Mouse (Mus musculus) limb, embryonic 10.5 days (tissue): ENCODE measurements around the gene S100a1. TPM values are rescaled to one million over a fixed set of nuclear protein-coding genes. Genes with fewer than 3 reads are reported as not detected.

Experiments used
- DNase-seq: peaks from one replicate; pipeline ENCODE4 v3.0.0-alpha.2; 2017; ENCODE audit warnings: low spot score
- H3K27ac ChIP-seq: fragments of 300-500 bp; sonication (generic); 2 replicates; pipeline ENCODE4 v1.5.1; 2016; ENCODE audit warnings: mild to moderate bottlenecking
- H3K27me3 ChIP-seq: fragments of 300-500 bp; sonication (generic); 2 replicates; pipeline ENCODE4 v1.6.1; 2016; ENCODE audit warnings: low read depth, mild to moderate bottlenecking; ENCODE audit not compliant: poor library complexity, severe bottlenecking
- H3K36me3 ChIP-seq: fragments of 300-500 bp; sonication (generic); 2 replicates; pipeline ENCODE4 v1.6.1; 2016; ENCODE audit warnings: mild to moderate bottlenecking, moderate library complexity
- H3K4me1 ChIP-seq: fragments of 300-500 bp; sonication (generic); 2 replicates; pipeline ENCODE4 v1.6.1; 2016
- H3K4me3 ChIP-seq: fragments of 300-500 bp; sonication (generic); 2 replicates; pipeline ENCODE4 v1.5.1; 2016; ENCODE audit warnings: mild to moderate bottlenecking, moderate library complexity
- H3K9me3 ChIP-seq: fragments of 300-500 bp; sonication (generic); replicated peaks from 2 replicates; pipeline ENCODE4 v1.6.1; 2016; ENCODE audit warnings: mild to moderate bottlenecking
- WGBS: fragments of 180-500 bp; shearing (Covaris S2); methylation state at CpG from one replicate; pipeline ENCODE4 v1.1.7; 2016; 5-methylcytosine and 5-hydroxymethylcytosine counted together
- polyA plus RNA-seq: library from polyadenylated mRNA; unstranded; fragments of >200 nt; fragmentation: Nextera tagmentation; extraction: Ambion mirVana; gene quantifications from 2 replicates; pipeline ENCODE4 v1.2.1, GENCODE M21; 2016

The S100a1 gene
- polyA plus RNA-seq, 1 experiment from 2014 or later: 5.3 TPM

DNA sequence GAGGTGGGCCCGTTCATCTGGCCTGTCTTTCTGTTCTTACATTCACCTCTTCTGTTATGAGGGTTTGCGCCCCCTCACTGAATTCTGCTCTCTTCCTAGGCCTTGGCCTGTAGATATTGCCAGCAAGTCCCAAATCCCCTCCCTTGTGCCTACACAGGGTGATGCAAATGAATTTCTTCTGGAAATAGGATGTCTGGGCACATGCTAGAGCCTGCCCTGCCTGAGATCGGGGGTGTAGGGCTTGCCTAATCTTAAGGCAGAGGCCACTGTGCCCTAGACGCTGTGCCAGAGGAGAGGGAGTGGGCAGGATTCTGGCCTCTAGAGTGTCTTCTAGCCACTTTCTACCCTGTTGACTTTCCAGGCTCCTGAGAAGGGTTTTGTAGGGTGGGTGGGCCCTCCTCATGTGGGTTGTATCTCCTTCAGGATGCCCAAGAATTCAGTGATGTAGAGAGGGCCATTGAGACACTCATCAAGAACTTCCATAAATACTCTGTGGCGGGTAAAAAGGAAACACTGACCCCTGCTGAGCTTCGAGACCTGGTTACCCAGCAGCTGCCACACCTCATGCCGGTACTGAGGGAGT is 13.2 kb upstream of the S100a1 start:
- Histone ChIP-seq H3K36me3 (no peaks in the 10 kb centered on the region), H3K9me3 (no peaks in the 10 kb centered on the region), H3K4me3 (no peak overlapping the region), H3K4me1 (no peaks in the 10 kb centered on the region), H3K27ac (no peak overlapping the region), H3K27me3 (no peaks in the 10 kb centered on the region)
- DNase-seq: peak; percentile 26
- 85% methylated on average over 7 of the region's 7 CpGs for WGBS

DNA sequence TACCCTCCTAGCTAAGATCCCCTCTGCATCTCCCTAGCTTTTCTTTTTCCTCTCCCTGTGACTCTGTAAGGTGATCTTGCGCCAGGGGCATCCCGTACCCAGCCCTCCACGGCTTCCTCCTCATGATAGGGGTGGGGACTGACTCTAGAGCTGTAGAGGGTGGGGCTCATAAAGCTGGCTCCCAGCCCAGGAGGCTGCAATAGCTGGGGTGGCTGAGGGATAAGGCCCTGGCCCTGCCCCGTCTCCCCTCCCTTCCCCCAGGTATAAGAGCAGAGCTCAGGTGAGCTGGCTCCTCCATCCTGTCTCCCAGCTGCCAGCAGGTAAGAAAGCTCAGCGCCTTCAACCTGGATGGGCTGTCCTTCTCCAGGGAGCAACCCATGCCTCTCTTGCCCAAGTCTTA is 12.4 kb upstream of the S100a1 start, which contains the start of gene S100a14:
TSS of gene S100a14 (plus strand) at position 277 of the 400 bp plus-strand sequence.
- H3K36me3 ChIP-seq: no peaks in the 10 kb centered on the region
- no peaks in the 10 kb centered on the region for H3K4me1 ChIP-seq
- H3K9me3 ChIP-seq: no peaks in the 10 kb centered on the region
- no peak within 1 kb of the TSS for H3K4me3 ChIP-seq
- no peaks in the 10 kb centered on the region; the same call in 1 of the 2 replicates for H3K27me3 ChIP-seq
- DNase-seq: peak; percentile 23
- WGBS: 76% methylated on average over 5 of the region's 5 CpGs
- 0 out of 2 replicates have a peak within 1 kb of the TSS, but pooled peaks have one; percentile 25 for H3K27ac ChIP-seq

DNA sequence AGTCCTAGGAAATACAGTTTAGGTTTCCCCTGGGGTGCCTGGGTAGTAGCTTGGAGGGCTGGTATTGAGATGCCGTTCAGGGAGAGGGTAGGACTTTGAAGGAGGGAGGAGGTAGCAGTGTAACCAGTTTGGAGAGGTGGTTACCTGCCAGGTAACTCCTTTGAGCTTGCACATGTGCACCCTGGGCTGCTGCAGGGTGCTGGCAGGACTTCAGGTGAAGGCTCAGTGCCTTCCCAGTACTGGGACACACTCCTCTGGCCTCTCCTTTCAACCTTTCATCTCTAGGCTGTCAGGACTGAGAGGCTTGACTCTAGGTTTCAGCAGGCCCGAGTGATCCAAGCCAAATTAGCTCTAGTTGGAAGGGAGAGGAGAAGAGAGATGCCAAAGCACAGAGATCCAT is 11.9 kb upstream of the S100a1 start:
- no peak overlapping the region for H3K27ac ChIP-seq
- peak; percentile 17 for DNase-seq
- H3K4me1 ChIP-seq: no peaks in the 10 kb centered on the region
- H3K9me3 ChIP-seq: no peaks in the 10 kb centered on the region
- 59% methylated on average over 2 of the region's 2 CpGs for WGBS
- no peak overlapping the region for H3K4me3 ChIP-seq
- H3K27me3 ChIP-seq: no peaks in the 10 kb centered on the region; the same call in 1 of the 2 replicates
- H3K36me3 ChIP-seq: no peaks in the 10 kb centered on the region

DNA sequence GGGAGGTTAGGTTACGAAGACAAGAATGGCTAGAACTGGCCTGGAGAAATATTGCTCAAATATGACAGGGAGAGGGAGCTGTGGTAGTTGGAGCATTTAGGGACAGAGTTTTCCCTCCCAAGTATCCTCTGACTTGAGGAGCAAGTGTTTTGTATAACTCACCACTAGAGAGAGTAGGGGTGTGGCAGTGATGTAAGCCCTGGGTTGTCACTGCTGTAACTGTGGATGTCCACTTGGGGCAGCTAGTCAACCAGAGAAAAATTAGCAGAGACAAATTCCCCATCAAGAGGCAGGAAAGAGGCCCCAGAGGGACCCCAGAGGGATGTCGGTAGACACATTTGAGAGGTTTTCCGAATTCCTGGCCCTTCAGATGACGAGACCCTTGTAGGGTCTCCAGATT is 11.2 kb upstream of the S100a1 start:
- H3K4me1 ChIP-seq: no peaks in the 10 kb centered on the region
- WGBS: 58% methylated on average over 4 of the region's 4 CpGs
- H3K4me3 ChIP-seq: no peak overlapping the region
- H3K36me3 ChIP-seq: no peaks in the 10 kb centered on the region
- no peaks in the 10 kb centered on the region; the same call in 1 of the 2 replicates for H3K27me3 ChIP-seq
- no peaks in the 10 kb centered on the region for H3K9me3 ChIP-seq
- no peak for DNase-seq
- no peak overlapping the region for H3K27ac ChIP-seq

DNA sequence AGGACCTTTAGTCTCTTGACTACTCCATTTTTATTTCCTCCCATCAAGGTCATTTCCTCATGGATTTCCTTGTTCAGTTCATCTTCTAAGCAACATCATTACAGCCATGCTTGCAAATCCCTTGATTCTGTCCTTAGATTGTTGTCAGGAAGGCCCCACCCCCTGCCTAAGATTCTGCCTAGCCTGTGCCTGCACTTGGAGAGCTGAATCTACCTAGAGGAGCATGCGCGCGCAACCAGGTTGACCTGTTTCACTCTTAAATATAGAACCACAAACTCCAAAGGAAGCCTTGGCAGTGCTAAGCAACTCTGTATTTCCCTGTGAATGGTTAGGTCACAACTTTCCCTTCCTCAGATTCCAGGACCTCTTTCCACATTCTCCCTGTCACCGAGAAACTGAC is 3.5 kb upstream of the S100a1 start:
- WGBS: 80% methylated on average over 4 of the region's 4 CpGs
- Histone ChIP-seq H3K4me3 (no peak overlapping the region), H3K27me3 (peaks cover 30% of the 10 kb centered on the region), H3K9me3 (no peaks in the 10 kb centered on the region), H3K27ac (no peak overlapping the region), H3K36me3 (no peaks in the 10 kb centered on the region), H3K4me1 (peaks cover 20% of the 10 kb centered on the region)
- no peak for DNase-seq

DNA sequence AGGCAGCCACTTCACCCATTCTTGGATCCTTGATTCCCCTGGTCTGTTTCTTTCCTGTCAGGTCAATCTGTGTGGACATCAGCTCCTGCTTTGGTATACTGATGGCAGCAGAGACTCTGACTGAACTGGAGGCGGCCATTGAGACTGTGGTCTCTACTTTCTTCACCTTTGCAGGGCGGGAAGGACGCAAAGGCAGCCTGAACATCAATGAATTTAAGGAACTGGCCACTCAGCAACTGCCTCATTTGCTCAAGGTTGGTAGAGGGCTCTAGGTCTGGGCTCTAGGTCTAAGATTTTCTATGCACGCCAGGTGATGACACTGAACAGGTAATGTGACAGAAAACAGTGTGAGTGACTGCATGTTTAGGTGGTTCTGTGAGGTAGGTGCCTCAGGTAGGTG is 1.6 kb upstream of the S100a1 start:
- H3K9me3 ChIP-seq: no peaks in the 10 kb centered on the region
- 88% methylated on average over 4 of the region's 4 CpGs for WGBS
- H3K4me1 ChIP-seq: peaks cover 20% of the 10 kb centered on the region
- H3K4me3 ChIP-seq: no peak overlapping the region
- no peak overlapping the region for H3K27ac ChIP-seq
- peaks cover 41% of the 10 kb centered on the region for H3K27me3 ChIP-seq
- no peak for DNase-seq
- H3K36me3 ChIP-seq: peaks cover 3% of the 10 kb centered on the region; the same call in 1 of the 2 replicates

DNA sequence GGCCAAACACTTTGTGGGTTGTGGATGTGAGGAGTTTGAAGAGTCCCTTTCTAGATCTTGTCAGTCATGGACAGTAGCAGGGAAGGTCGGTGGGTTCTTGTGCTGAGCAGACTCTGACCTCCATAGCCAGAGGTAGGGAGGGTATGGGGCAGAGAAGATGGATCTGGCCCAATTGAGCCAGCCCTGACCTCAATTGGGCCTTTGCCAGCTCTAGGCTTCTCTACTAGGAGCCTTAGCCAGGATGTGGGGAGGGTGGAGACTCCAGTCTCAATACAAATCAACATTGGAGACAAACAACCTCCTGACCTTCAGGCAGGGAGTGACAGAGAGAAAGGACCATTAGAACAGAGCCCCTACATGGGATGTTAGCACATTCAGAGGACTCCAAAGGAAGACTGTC is 1.1 kb upstream of the S100a1 start:
- Histone ChIP-seq H3K36me3 (peaks cover 3% of the 10 kb centered on the region; the same call in 1 of the 2 replicates), H3K9me3 (no peaks in the 10 kb centered on the region), H3K4me1 (peaks cover 20% of the 10 kb centered on the region), H3K27ac (peak overlapping the region; percentile 53; the same call in 1 of the 2 replicates), H3K4me3 (peak overlapping the region; percentile 51), H3K27me3 (peaks cover 41% of the 10 kb centered on the region)
- 71% methylated on average over 1 of the region's 1 CpGs for WGBS
- no peak for DNase-seq

DNA sequence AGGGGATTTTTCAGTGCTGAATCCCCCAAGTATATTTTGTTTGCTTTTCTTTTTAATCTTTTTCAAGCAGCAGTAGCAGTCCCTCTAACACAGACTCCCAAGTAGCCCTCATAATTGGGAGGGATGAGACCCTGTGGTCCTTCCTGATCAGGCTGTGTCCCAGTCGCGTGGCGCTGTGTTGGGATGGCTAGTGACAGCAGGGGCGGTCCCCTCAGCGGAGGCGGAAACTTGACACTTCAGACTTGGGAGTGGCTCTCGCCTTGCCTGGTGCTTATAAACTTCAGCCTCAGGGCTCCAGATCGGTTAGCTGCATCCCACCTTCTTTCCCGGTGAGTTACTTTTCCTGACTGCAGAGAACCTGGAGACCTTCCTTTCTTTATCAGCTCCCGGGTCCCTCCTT is 499 bp upstream of the S100a1 start:
- H3K27ac ChIP-seq: peak overlapping the region; percentile 53; the same call in 1 of the 2 replicates
- H3K4me1 ChIP-seq: peaks cover 22% of the 10 kb centered on the region
- no peaks in the 10 kb centered on the region for H3K9me3 ChIP-seq
- peak; percentile 76 for DNase-seq
- peaks cover 3% of the 10 kb centered on the region; the same call in 1 of the 2 replicates for H3K36me3 ChIP-seq
- under 1% methylated on average over 10 of the region's 10 CpGs for WGBS
- H3K4me3 ChIP-seq: peak overlapping the region; percentile 51
- peaks cover 41% of the 10 kb centered on the region for H3K27me3 ChIP-seq

DNA sequence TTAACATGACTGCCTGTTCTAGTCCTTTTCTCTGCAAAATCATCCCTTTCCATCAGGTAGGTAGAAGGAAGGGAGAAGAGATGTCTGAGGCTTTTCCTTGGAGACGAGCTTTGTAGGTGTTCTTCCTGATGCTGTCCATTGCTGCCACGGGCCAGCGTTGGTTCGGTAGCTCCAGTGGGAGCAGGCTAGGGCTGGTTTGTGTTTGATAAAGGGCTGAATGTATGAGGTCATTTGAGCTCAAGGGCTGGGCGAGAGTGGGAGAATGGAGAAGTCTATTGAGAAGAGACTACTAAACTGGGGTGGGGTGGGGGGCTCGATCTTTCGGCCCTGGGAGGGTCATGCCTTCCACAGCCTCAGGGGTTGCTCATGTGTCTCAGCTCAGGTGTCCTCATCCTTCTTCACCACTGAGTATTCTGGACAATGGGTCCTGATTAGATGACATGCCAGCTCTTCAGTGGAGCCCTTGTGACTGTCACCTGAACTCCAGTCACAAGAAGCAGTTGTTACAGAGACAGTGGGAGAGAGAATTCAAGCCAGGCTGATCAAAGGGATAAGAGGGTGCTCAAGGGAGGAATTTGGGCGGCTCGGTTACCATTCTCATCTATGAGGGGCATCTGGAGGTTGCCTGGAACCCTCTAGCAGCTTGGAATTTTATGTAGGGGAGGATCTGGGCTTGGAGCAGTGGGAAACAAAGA is 1.1 kb downstream of the S100a1 start:
- WGBS: 70% methylated on average over 9 of the region's 9 CpGs
- peaks cover 25% of the 10 kb centered on the region for H3K4me1 ChIP-seq
- H3K9me3 ChIP-seq: no peaks in the 10 kb centered on the region
- H3K27me3 ChIP-seq: peaks cover 41% of the 10 kb centered on the region
- no peak for DNase-seq
- no peak overlapping the region for H3K4me3 ChIP-seq
- no peak overlapping the region for H3K27ac ChIP-seq
- H3K36me3 ChIP-seq: peaks cover 3% of the 10 kb centered on the region; the same call in 1 of the 2 replicates

DNA sequence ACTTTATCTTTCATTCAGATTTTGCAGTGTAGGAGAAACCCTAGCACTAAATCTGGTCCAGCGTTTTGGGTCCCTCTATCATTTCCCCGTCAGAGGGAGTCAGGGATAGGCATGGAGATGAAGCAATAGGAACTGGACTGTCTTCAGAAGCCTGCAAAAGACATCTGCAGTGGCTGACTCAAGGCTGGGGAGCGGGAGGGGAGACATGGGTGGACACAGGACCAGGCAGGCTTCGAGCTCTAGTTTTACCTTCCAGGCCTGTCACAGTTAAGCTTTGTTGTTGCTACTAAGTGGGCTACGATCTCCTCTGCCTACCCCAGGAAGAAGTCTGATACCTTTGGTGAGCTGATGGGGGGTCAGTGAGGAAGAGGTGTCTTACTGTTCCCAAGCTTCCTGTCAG is 1.9 kb downstream of the S100a1 start:
- no peak overlapping the region for H3K4me3 ChIP-seq
- no peak for DNase-seq
- peaks cover 41% of the 10 kb centered on the region for H3K27me3 ChIP-seq
- H3K36me3 ChIP-seq: peaks cover 8% of the 10 kb centered on the region
- WGBS: 82% methylated on average over 5 of the region's 5 CpGs
- no peak overlapping the region for H3K27ac ChIP-seq
- H3K9me3 ChIP-seq: no peaks in the 10 kb centered on the region
- H3K4me1 ChIP-seq: peaks cover 32% of the 10 kb centered on the region

DNA sequence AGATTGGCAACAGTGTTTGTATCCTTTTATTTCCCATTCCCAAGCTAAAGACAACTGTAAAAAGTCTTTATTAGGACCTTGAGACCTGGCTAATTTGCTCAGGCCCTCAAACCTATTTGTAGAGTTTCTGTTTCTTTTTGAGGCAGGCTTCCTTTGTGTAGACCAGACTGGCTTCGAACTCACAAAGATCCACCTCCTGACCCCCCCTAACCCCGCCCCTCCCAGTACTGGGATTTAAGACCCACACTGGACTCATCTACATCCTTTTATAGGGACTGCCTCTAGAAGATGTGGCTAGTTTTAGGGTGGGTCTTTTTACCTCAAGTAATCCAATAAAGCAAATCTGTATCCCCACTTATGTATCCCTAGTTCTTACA is 4.5 kb downstream of the S100a1 start:
- peaks cover 24% of the 10 kb centered on the region for H3K4me1 ChIP-seq
- no peaks in the 10 kb centered on the region for H3K9me3 ChIP-seq
- peaks cover 34% of the 10 kb centered on the region for H3K36me3 ChIP-seq
- DNase-seq: no peak
- peaks cover 29% of the 10 kb centered on the region for H3K27me3 ChIP-seq
- H3K27ac ChIP-seq: peak overlapping the region; percentile 97
- WGBS: 20% methylated on average over 2 of the region's 2 CpGs
- peak overlapping the region; percentile 86 for H3K4me3 ChIP-seq

DNA sequence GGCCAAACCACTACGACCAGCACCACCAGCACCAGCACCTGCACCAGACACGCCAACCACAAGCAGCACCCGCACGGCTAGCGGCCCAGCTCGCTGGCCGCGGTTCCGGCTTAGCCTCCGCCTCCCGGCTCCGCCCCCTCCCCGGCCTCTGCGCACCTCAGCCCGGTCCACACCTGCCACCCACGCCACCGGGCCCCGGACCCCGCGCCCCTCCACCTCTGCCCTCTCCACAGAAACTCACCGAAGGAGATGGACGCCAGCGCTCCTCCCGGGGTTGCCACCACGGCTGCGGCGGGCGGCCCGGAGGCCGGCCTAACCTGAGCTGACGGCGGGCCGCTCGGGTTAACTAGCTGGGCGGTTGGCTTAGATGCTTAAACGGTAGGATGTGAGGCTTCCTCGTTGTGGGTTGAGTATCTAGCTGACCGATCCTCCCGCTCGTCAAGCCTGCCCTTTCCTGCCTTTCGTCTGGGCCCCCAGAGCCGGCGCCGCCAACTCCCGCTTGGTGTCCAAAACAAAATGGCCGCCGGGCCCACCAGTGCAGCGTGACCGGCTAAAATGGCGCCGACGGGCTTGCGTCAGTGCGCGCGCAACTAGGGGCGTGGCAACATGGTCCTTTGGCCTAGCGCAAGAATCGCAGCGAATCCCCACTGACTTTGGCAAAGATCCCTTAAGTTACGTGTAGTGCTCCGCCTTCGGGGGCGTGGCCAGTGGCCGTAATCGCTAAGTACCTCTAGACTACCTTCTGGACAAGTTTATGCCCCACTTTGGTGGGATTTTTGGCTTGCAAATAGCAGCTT is 5.0 kb downstream of the S100a1 start, which contains the start of gene Chtop:
TSS of gene Chtop (minus strand) at position 549 of the 797 bp plus-strand sequence.
- Histone ChIP-seq H3K27me3 (peaks cover 25% of the 10 kb centered on the region), H3K4me1 (peaks cover 18% of the 10 kb centered on the region), H3K27ac (peak within 1 kb of the TSS; percentile 97), H3K36me3 (peaks cover 40% of the 10 kb centered on the region), H3K9me3 (no peaks in the 10 kb centered on the region), H3K4me3 (peak within 1 kb of the TSS; percentile 86)
- WGBS: under 1% methylated on average over 66 of the region's 66 CpGs
- peak; percentile 100 for DNase-seq
